Mouse (Mus musculus) heart, adult 2 months (tissue): ENCODE measurements around the gene Coro1c. TPM values are rescaled to one million over a fixed set of nuclear protein-coding genes. Genes with fewer than 3 reads are reported as not detected.

Experiments
- DNase-seq, 2 experiments: peaks; one replicate each; pipeline ENCODE4 v3.0.0; 2021
- H3K27ac ChIP-seq: fragments of 200-600 bp; 2 replicates; pipeline ENCODE4 v1.8.1; 2022
- H3K27me3 ChIP-seq: fragments of 200-500 bp; 2 replicates; pipeline ENCODE4 v1.6.1; 2012; ENCODE audit warnings: mild to moderate bottlenecking, low read length, inconsistent platforms, mixed read lengths; ENCODE audit not compliant: control insufficient read depth, insufficient read depth
- H3K36me3 ChIP-seq: fragments of 200-500 bp; 2 replicates; pipeline ENCODE4 v1.6.1; 2012; ENCODE audit warnings: low read length, inconsistent platforms; ENCODE audit not compliant: control insufficient read depth, insufficient read depth
- H3K4me1 ChIP-seq: fragments of 200-500 bp; 2 replicates; pipeline ENCODE4 v1.6.1; 2011; ENCODE audit warnings: low read length; ENCODE audit not compliant: control insufficient read depth, insufficient read depth
- H3K4me3 ChIP-seq: fragments of 200-600 bp; 2 replicates; pipeline ENCODE4 v1.8.1; 2022
- H3K79me2 ChIP-seq: fragments of 200-500 bp; replicated peaks from 2 replicates; pipeline ENCODE4 v1.6.1; 2012; ENCODE audit warnings: mild to moderate bottlenecking, inconsistent platforms, low read length, moderate library complexity, mixed read lengths; ENCODE audit not compliant: control insufficient read depth, insufficient read depth
- H3K9ac ChIP-seq: fragments of 200-500 bp; 2 replicates; pipeline ENCODE4 v1.6.1; 2012; ENCODE audit warnings: low read depth, mild to moderate bottlenecking, control low read depth, inconsistent platforms, low read length, mixed read lengths
- CTCF ChIP-seq: fragments of 200-600 bp; IDR thresholded peaks from 2 replicates; pipeline ENCODE4 v1.8.1; 2022; ENCODE audit warnings: antibody characterized with exemption, mild to moderate bottlenecking, moderate library complexity
- EP300 ChIP-seq: fragments of 200-500 bp; IDR thresholded peaks from 2 replicates; pipeline ENCODE4 v1.6.1; 2011; ENCODE audit warnings: low read depth, low read length, control low read depth; ENCODE audit not compliant: insufficient read depth
- POLR2A ChIP-seq: fragments of 200-500 bp; IDR thresholded peaks from 2 replicates; pipeline ENCODE4 v1.6.1; 2011; ENCODE audit warnings: mild to moderate bottlenecking, low read depth, low read length, control low read depth; ENCODE audit not compliant: insufficient read depth
- WGBS: fragments of 180-500 bp; shearing (Covaris S2); methylation state at CpG from one replicate; pipeline ENCODE4 v1.1.7; 2018; 5-methylcytosine and 5-hydroxymethylcytosine counted together
- intact Hi-C: fragments of 180-260 bp; cut with DNase I; formaldehyde crosslinking; loops from one replicate; pipeline ENCODE4 v1.15.1; 2025
- polyA plus RNA-seq: library from polyadenylated mRNA; depleted of rRNA; stranded (reverse); fragments of >200 nt; gene quantifications from 2 replicates; pipeline ENCODE4 v1.2.3, GENCODE M21; 2012
- total RNA-seq, 2 experiments: library from RNA; stranded (reverse); gene quantifications; 2 replicates each; pipeline ENCODE4 v1.2.3; 2021

The Coro1c gene
- total and polyA plus RNA-seq, 3 experiments = 24.1 to 30.1 (median 24.6) TPM

DNA sequence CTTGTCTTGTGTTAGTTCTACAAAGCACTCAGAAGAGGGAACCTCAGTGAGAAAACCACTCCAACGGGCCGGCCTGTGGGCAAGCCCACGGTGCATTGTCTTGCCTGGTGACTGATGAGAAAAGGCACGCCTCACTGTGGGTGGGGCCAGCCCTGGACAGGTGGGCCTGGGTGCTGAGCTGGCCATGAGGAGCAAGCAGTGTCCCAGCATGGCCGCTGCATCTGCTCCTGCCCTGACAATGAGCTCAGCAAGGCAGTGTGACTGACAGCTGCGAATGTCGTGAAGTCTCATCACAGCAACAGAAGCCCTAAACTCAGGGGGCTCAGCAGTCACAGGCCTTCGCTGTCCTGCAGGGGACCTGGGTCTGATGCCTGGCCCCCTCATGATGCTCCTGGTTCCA, 62.9 kb downstream of the Coro1c start:
- Histone ChIP-seq H3K36me3 (no peaks in the 10 kb centered on the region), H3K27me3 (no peaks in the 10 kb centered on the region), H3K4me3 (no peak overlapping the region), H3K27ac (no peak overlapping the region), H3K9ac (no peak overlapping the region), H3K79me2 (no peaks in the 10 kb centered on the region), H3K4me1 (0 out of 2 replicates have a peak, but pooled peaks cover 2% of the 10 kb centered on the region)
- no peak for DNase-seq
- TF ChIP-seq EP300 (no peak), POLR2A (no peak), CTCF (no peak)
- intact Hi-C loops = no loop called here
- WGBS = 87% methylated on average over 8 of the region's 8 CpGs

DNA sequence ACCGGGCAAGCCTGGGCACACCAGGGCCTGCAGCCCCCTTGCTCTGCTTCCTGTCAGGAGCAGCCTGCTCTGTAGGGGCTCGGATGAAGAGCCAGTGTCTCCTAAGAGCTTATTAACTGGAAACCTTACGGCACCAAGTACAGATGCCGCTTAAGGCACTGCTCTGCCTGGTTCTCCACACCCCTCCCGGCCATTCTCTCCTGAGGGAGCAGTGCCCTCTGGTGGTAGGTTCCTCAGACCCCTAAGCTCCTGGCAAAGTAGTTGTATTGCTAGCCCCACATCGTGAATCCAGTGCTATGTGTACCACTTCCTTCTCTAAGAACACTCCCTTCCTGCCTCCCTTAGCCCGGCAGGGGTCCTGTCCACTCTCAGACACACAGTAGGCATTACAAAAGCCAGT, 63.8 kb downstream of the Coro1c start:
- peak; percentile 65 to 74 for DNase-seq
- Histone ChIP-seq H3K27ac (no peak overlapping the region), H3K4me1 (0 out of 2 replicates have a peak, but pooled peaks cover 2% of the 10 kb centered on the region), H3K36me3 (no peaks in the 10 kb centered on the region), H3K79me2 (no peaks in the 10 kb centered on the region), H3K4me3 (no peak overlapping the region), H3K9ac (no peak overlapping the region), H3K27me3 (no peaks in the 10 kb centered on the region)
- 56% methylated on average over 7 of the region's 7 CpGs for WGBS
- no peak for TF ChIP-seq EP300
- TF ChIP-seq CTCF = peak; percentile 78
- intact Hi-C loops = no loop called here

DNA sequence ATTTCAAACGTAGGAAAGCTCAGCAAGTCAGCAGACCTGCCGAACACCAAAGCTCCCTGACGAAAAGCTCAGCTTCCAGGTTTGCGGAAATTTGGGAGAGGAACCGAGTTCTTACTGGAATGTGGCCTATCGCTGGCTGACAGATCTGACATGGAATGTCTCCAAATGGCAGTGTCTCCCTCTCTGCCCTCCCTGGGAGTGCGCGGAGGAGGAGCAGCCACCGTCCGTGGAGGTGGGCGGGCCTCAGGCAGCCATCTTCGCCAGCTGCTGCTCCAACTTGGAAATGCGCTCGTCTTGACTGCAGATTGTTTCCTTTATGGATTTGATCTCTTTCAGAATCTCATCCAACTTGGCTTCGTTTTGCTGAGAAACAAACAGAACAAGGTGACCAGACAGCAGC, 64.5 kb downstream of the Coro1c start:
- 67% methylated on average over 15 of the region's 15 CpGs for WGBS
- Histone ChIP-seq H3K27ac (no peak overlapping the region), H3K4me1 (0 out of 2 replicates have a peak, but pooled peaks cover 2% of the 10 kb centered on the region), H3K27me3 (no peaks in the 10 kb centered on the region), H3K79me2 (no peaks in the 10 kb centered on the region), H3K36me3 (no peaks in the 10 kb centered on the region), H3K9ac (no peak overlapping the region), H3K4me3 (no peak overlapping the region)
- intact Hi-C loops = no loop called here
- DNase-seq = no peak
- TF ChIP-seq POLR2A (no peak), EP300 (no peak)

DNA sequence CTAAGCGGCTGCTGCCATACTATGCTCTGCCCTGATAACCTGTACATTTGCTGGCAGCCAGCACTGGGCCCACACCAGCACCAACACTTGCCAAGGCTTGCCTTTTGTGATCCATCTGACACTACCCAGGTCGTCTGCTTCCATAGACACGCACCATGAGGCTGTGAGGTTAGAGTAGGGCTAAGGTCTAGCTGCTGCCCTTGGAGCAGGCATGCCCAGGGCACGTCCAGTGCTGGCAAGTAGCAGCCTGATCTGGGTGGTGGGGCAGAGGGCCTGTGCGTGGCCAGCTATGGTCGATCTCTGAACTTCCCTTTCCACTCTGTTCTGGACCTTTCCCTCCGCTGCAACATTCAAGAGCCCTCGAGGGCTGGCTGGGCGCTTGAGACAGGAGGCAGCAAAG, 65.7 kb downstream of the Coro1c start:
- Histone ChIP-seq H3K36me3 (no peaks in the 10 kb centered on the region), H3K4me1 (0 out of 2 replicates have a peak, but pooled peaks cover 2% of the 10 kb centered on the region), H3K27me3 (no peaks in the 10 kb centered on the region), H3K4me3 (no peak overlapping the region), H3K27ac (no peak overlapping the region), H3K79me2 (no peaks in the 10 kb centered on the region), H3K9ac (no peak overlapping the region)
- WGBS = 89% methylated on average over 9 of the region's 9 CpGs
- TF ChIP-seq CTCF = no peak
- TF ChIP-seq EP300 = no peak
- no peak for TF ChIP-seq POLR2A
- no peak for DNase-seq
- intact Hi-C loops = no loop called here

DNA sequence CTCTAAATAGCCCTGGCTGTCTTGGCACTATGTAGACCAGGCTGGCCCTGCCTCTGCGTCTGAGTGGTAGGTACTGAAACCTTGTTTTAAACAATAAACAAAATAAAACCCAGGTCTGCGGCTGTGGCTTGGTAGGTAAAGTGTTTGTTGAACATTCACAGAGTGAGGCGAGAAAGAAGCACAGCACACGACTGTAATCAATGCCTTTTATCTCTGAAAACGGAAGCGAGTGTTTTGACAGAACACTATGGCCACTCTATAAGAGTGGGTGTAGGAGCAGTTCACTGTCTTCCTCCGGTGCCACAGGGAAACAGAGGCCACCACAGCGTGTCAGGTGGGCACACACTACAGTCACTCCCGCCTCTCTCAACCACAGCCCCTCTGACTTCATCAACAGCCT, 66.3 kb downstream of the Coro1c start:
- Histone ChIP-seq H3K4me3 (no peak overlapping the region), H3K4me1 (0 out of 2 replicates have a peak, but pooled peaks cover 2% of the 10 kb centered on the region), H3K27ac (no peak overlapping the region), H3K27me3 (no peaks in the 10 kb centered on the region), H3K79me2 (no peaks in the 10 kb centered on the region), H3K36me3 (no peaks in the 10 kb centered on the region), H3K9ac (no peak overlapping the region)
- intact Hi-C loops = no loop called here
- TF ChIP-seq POLR2A (no peak), EP300 (no peak), CTCF (no peak)
- WGBS = 72% methylated on average over 9 of the region's 9 CpGs
- no peak for DNase-seq

DNA sequence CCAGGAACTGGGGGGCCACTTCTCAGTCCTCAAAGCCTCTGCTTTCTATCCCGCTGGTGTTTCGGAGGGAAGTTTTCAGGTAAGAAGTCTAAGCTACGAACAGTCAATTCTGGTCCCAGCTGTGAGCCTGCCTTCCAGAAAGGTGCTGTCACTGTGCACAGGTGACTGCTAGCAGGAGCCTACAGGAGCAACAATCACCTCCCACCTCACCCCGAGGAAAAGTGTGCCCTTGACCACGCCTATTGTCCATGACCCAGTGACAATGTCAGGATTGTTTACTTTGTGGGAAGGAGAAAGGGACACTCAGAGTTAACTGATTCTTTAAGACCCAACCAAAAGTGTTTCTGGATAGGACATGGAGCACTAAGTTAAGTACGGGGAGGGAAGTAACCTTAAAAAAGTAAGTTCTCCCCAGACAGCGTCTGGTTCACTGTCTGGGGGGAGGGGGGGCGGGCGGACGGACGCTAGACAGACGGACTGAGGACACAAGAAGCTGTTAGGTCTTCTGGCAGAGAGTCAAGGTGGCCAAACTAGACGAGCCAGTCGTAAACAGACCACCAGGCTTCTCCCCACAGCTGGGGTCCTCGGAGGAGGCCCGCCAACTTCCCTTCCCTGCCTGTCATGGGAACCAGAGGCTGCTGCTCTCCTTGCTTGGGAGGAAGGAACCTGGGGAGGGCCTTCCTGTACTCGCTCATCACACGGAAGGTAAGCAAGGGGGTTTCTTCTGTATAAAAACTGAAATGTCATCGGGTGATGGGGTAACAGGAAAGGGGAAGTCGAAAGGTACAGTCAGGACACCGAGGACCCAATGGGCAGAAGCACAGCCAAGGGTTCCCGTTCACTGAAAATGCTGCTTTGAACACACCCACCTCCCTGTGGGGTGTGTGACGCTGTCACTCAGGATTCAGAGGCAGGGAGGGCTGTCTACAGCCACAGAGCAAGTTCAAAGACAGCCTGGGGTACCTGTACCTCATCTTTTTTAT, 67.0 kb downstream of the Coro1c start:
- H3K36me3 ChIP-seq = no peaks in the 10 kb centered on the region
- TF ChIP-seq EP300 (no peak), POLR2A (no peak), CTCF (no peak)
- no peak for DNase-seq
- no peaks in the 10 kb centered on the region for H3K79me2 ChIP-seq
- no peak overlapping the region for H3K9ac ChIP-seq
- WGBS = 60% methylated on average over 23 of the region's 23 CpGs
- H3K4me1 ChIP-seq = 0 out of 2 replicates have a peak, but pooled peaks cover 2% of the 10 kb centered on the region
- no peak overlapping the region for H3K4me3 ChIP-seq
- no peaks in the 10 kb centered on the region for H3K27me3 ChIP-seq
- no peak overlapping the region for H3K27ac ChIP-seq
- intact Hi-C loops = no loop called here
